Mouse (Mus musculus) brain, adult 10 weeks (tissue): ENCODE results near the gene Arl4d. TPM values are rescaled to one million over a fixed set of nuclear protein-coding genes. Genes with fewer than 3 reads are reported as not detected.

ENCODE experiments used
- polyA plus RNA-seq: library from polyadenylated mRNA; stranded (reverse); fragments of 350-450 nt; fragmentation: Illumina TruSeq; extraction: RNeasy Lipid Tissue Mini Kit (QIAGEN cat#74804); gene quantifications from one replicate; pipeline ENCODE4 v1.2.3, GENCODE M21; 2015; ENCODE audit warnings: low read depth, low replicate concordance

The Arl4d gene
- 36.1 TPM for polyA plus RNA-seq

DNA sequence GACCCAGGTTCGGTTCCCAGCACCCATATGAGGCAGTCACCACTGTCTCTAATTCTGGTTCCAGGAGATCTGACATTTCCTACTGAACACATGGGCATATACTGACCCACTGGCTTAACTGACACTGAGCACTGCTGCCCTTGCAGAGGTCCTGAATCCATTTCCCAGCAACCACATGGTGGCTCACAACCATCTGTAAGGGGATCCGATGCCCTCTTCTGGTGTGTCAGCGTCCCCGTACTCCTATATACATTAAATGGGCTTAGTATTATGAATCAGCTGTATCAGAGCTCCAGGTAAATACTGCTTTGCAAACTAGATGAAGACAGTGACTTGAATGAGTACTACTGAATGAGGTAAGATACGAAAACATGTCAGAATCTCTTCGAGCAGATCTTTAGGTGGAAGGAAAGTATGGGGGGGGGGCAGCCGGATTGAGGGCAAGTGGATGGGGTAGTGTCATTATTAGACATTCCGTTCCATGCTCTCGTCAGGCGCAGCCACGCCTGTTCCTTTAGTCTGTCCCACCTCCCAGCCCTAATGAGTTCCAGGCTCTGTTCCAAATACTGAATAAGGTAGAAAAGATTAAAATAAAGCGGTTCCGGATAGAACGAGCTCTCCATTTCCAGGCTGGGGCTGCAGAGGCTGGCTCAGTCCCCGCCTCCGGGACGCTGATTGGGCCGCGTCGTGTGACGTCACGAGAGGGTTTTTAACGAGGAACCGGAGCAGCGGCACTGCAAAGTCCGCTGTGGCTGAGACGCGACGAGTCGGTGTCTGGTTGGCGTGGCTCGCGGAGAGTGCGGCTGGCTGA is at the start of gene Arl4d:
Arl4d (plus strand) TSS at position 717 of the 811 bp plus-strand sequence.

DNA sequence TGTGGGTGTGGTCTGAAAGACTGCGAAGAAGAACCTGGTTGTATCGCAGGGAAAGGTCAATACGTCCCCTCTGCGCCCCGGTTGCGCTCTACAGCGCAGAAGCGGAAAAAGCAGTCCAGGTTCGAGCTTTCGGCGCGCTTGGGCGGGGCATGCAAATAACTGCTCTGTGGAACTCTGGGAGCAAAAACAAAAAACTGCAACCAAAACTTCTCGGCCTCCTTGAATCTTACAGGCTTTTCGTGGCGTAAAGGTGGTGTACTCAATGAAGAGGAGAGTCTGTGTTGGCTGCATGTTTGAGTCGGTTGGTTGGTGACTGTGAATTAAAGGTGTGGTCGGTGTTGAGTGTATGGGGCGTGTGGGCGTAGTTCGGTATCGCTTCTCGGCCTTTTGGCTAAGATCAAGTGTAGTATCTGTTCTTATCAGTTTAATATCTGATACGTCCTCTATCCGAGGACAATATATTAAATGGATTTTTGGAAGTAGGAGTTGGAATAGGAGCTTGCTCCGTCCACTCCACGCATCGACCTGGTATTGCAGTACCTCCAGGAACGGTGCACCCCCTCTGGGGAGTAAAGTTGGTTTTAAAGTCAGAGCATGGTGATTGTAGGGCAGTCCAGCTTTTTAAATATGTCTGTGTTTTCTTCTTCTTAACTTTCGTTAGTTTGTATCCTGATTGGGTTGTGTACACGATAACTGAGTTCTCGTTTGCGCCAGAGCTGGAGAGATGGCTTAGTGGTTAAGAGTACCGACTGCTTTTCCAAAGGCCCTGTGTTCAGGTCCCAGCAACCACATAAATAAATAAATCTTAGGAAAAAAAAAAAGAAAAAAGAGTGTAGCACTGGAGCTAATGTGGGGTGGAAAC is 38.1 kb upstream of the Arl4d start, which contains the start of gene Rdm1:
Rdm1 (plus strand) TSS at position 201 of the 862 bp plus-strand sequence.

Other genes starting within 250 kb of the Arl4d start
- 71.2 TPM for gene Aarsd1, start 247.9 kb upstream of the Arl4d start, polyA plus RNA-seq
- gene Gm27029, start 240.7 kb upstream of the Arl4d start, polyA plus RNA-seq, result 3.4 TPM
- gene Rundc1, start 240.5 kb upstream of the Arl4d start, polyA plus RNA-seq, result 31.3 TPM
- 6.1 TPM for gene Ptges3l, start 240.2 kb upstream of the Arl4d start, polyA plus RNA-seq
- gene Rpl27, start 223.2 kb upstream of the Arl4d start, polyA plus RNA-seq, result 399 TPM
- gene Ifi35, start 217.1 kb upstream of the Arl4d start, polyA plus RNA-seq, result 5.8 TPM
- 246 TPM for gene Rnd2, start 200.5 kb upstream of the Arl4d start, polyA plus RNA-seq
- 31.2 TPM for gene Vat1, start 199.3 kb upstream of the Arl4d start, polyA plus RNA-seq
- gene Brca1, start 113.6 kb upstream of the Arl4d start, polyA plus RNA-seq, result 0.70 TPM
- 110 TPM for gene Nbr1, start 113.4 kb upstream of the Arl4d start, polyA plus RNA-seq
- 1.1 TPM for gene Tmem106a, start 83.3 kb upstream of the Arl4d start, polyA plus RNA-seq
- not detected for gene Gm11634, start 66.3 kb upstream of the Arl4d start, polyA plus RNA-seq
- gene Rdm1, start 38.3 kb upstream of the Arl4d start, polyA plus RNA-seq, result 9.0 TPM
- gene Dhx8, start 67.4 kb downstream of the Arl4d start, polyA plus RNA-seq, result 20.0 TPM
- 14.5 TPM for gene Etv4, start 119.8 kb downstream of the Arl4d start, polyA plus RNA-seq
- 0.79 TPM for gene Meox1, start 228.8 kb downstream of the Arl4d start, polyA plus RNA-seq